Mouse (Mus musculus): ENCODE data around the gene Mief2. TPM values are rescaled to one million over a fixed set of nuclear protein-coding genes. Genes with fewer than 3 reads are reported as not detected.

Gene Mief2
- polyA plus RNA-seq, 1 experiment from 2014 or later: 16.9 TPM

DNA sequence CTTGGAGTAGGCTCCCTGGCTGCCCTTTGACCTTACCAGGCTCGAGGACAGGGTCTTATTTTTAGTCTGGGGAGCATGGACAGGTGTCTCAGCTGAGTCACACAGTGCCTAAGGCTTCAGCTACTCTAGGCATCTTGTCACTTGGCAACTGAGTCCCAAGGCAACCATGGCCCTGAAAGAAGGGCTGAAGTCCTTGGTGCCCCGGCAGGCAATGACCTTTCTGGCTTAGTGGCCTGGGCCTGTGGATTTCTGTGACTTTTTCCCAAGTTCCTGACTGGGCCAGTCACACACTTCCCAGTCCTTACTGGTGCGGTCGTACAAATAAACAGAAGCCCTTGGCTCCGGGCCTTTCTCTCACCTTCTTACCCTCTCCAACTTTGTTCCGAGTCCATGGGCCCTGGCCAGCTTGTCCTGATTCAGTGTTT, 1.0 kb downstream of the Mief2 start:
- Histone ChIP-seq H3K4me3 (peak overlapping the region; percentile 75), H3K4me1 (replicated peaks) (peaks cover 35% of the 10 kb centered on the region), H3K27ac (peak overlapping the region; percentile 90; the same call in 1 of the 2 replicates), H3K27me3 (ENCODE audit: insufficient read depth, poor library complexity, severe bottlenecking) (no peaks in the 10 kb centered on the region), H3K36me3 (peaks cover 50% of the 10 kb centered on the region), H3K9me3 (no peaks in the 10 kb centered on the region)
- WGBS: 76% methylated on average over 6 of the region's 6 CpGs
- no peak for DNase-seq (ENCODE audit: low spot score)

DNA sequence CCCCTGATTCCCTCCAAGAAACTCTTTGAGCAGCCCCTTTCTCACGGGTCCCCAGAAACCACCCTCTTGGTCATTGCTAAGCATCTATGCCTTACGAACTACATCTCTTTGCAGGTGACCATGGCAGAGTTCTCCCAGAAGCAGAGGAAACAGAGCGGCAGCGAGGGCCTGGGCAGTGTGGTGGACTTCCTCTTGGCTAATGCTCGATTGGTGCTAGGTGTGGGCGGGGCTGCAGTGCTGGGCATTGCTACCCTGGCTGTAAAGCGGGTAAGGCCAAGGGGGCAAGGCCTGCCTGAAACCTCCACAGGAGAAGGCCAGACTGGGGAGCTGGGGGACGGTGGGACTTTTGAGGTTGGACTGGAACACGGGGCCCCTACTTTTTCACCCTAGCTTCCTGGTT, 2.0 kb downstream of the Mief2 start:
- DNase-seq (ENCODE audit: low spot score): no peak
- H3K4me3 ChIP-seq: no peak overlapping the region
- H3K27ac ChIP-seq: no peak overlapping the region
- no peaks in the 10 kb centered on the region for H3K27me3 ChIP-seq (ENCODE audit: insufficient read depth, poor library complexity, severe bottlenecking)
- no peaks in the 10 kb centered on the region for H3K9me3 ChIP-seq
- peaks cover 35% of the 10 kb centered on the region for H3K4me1 ChIP-seq (replicated peaks)
- H3K36me3 ChIP-seq: peaks cover 42% of the 10 kb centered on the region
- WGBS: 84% methylated on average over 9 of the region's 9 CpGs

DNA sequence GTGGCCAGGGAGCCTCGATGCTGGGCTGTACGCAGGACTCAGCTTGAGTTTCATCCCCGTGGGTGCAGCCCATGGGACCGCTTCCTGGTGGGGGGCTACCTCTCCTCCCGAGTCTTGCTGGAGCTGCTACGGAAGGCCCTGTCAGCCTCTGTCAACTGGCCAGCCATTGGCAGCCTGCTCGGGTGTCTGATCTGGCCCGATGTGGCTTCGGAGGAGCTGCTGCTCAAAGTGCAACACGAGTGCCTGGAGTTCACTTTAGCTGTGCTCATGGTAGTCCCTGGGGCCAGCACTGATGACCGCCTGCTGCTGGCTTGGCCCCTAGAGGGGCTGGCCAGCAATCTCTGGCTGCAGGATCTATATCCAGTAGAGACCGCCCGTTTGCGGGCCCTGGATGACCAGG, 3.1 kb downstream of the Mief2 start:
- no peaks in the 10 kb centered on the region for H3K9me3 ChIP-seq
- H3K4me3 ChIP-seq: no peak overlapping the region
- peaks cover 41% of the 10 kb centered on the region for H3K36me3 ChIP-seq
- no peak for DNase-seq (ENCODE audit: low spot score)
- H3K27me3 ChIP-seq (ENCODE audit: insufficient read depth, poor library complexity, severe bottlenecking): no peaks in the 10 kb centered on the region
- H3K27ac ChIP-seq: no peak overlapping the region
- 92% methylated on average over 14 of the region's 14 CpGs for WGBS
- H3K4me1 ChIP-seq (replicated peaks): peaks cover 31% of the 10 kb centered on the region

- no peaks in the 10 kb centered on the region for H3K27me3 ChIP-seq (ENCODE audit: insufficient read depth, poor library complexity, severe bottlenecking)
- no peak overlapping the region for H3K27ac ChIP-seq
- WGBS: 85% methylated on average over 2 of the region's 2 CpGs
- H3K4me1 ChIP-seq (replicated peaks): peaks cover 5% of the 10 kb centered on the region
- no peak overlapping the region for H3K4me3 ChIP-seq
- H3K36me3 ChIP-seq: peaks cover 59% of the 10 kb centered on the region
- DNase-seq (ENCODE audit: low spot score): no peak
- H3K9me3 ChIP-seq: no peaks in the 10 kb centered on the region
These were observed 6.0 kb downstream of the Mief2 start for GRCm38 (mm10) chr11:60734206-60734605.

- Histone ChIP-seq H3K27ac (no peak overlapping the region), H3K4me1 (replicated peaks) (no peaks in the 10 kb centered on the region), H3K4me3 (no peak overlapping the region), H3K36me3 (peaks cover 68% of the 10 kb centered on the region), H3K27me3 (ENCODE audit: insufficient read depth, poor library complexity, severe bottlenecking) (no peaks in the 10 kb centered on the region), H3K9me3 (no peaks in the 10 kb centered on the region)
- no peak for DNase-seq (ENCODE audit: low spot score)
- WGBS: 79% methylated on average over 5 of the region's 5 CpGs
These were observed 7.0 kb downstream of the Mief2 start for GRCm38 (mm10) chr11:60735191-60735590.

GRCm38 (mm10) chr11:60736491-60736890, 8.3 kb downstream of the Mief2 start:
- H3K4me3 ChIP-seq: no peak overlapping the region
- no peak overlapping the region for H3K27ac ChIP-seq
- no peaks in the 10 kb centered on the region for H3K4me1 ChIP-seq (replicated peaks)
- no peaks in the 10 kb centered on the region for H3K27me3 ChIP-seq (ENCODE audit: insufficient read depth, poor library complexity, severe bottlenecking)
- no peaks in the 10 kb centered on the region for H3K9me3 ChIP-seq
- WGBS: 76% methylated on average over 3 of the region's 3 CpGs
- no peak for DNase-seq (ENCODE audit: low spot score)
- peaks cover 68% of the 10 kb centered on the region for H3K36me3 ChIP-seq

- no peak for DNase-seq (ENCODE audit: low spot score)
- H3K4me3 ChIP-seq: no peak overlapping the region
- no peaks in the 10 kb centered on the region for H3K4me1 ChIP-seq (replicated peaks)
- peaks cover 69% of the 10 kb centered on the region for H3K36me3 ChIP-seq
- no peaks in the 10 kb centered on the region for H3K9me3 ChIP-seq
- H3K27me3 ChIP-seq (ENCODE audit: insufficient read depth, poor library complexity, severe bottlenecking): no peaks in the 10 kb centered on the region
- H3K27ac ChIP-seq: no peak overlapping the region
These were observed 9.3 kb downstream of the Mief2 start for GRCm38 (mm10) chr11:60737450-60737849.

DNA sequence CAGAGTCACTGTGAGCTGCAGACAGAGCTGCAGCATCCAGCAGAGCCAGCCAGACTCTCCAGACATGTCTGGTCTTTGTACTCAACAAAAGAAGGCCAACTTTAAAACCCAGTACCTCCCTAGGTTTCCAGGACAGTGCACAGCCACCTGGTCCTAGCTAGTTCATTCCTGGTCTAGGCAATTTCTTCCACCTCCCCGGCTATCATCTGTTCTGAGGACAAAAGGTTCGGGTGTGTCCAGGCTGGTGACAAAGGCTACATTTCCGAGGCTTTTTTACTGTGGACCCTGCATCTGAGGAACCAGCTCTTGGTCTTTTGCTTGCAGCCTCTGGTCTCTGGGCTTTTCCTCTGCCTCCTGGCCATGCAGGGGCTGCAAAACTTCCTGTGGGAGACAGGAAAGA, 12.1 kb downstream of the Mief2 start:
- Histone ChIP-seq H3K9me3 (no peaks in the 10 kb centered on the region), H3K4me1 (replicated peaks) (no peaks in the 10 kb centered on the region), H3K27ac (no peak overlapping the region), H3K27me3 (ENCODE audit: insufficient read depth, poor library complexity, severe bottlenecking) (no peaks in the 10 kb centered on the region), H3K36me3 (peaks cover 79% of the 10 kb centered on the region), H3K4me3 (no peak overlapping the region)
- no peak for DNase-seq (ENCODE audit: low spot score)
- 89% methylated on average over 3 of the region's 3 CpGs for WGBS

DNA sequence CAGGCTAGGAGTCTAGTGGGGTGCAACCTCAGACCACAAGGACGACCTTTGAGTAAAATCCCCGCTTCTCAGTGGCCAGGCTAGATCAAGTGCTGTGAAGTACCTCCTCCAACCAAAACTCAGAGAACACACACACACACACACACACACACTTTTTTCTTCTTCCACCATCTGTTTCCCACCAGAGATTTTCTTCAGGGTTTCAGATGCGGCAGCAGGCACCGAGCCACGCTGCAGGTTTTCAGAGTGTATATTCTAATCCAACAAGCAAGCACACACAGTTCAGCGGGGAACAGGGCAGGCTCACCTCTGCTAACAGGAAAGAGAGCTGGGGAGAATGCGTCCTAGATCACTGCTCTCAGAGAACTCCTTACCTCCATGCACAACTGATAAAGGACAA, 27.4 kb downstream of the Mief2 start:
- no peak for DNase-seq (ENCODE audit: low spot score)
- Histone ChIP-seq H3K4me1 (replicated peaks) (no peaks in the 10 kb centered on the region), H3K9me3 (no peaks in the 10 kb centered on the region), H3K4me3 (no peak overlapping the region), H3K36me3 (peaks cover 97% of the 10 kb centered on the region), H3K27me3 (ENCODE audit: insufficient read depth, poor library complexity, severe bottlenecking) (no peaks in the 10 kb centered on the region), H3K27ac (no peak overlapping the region)
- 94% methylated on average over 7 of the region's 7 CpGs for WGBS

- no peak for DNase-seq (ENCODE audit: low spot score)
- Histone ChIP-seq H3K4me1 (replicated peaks) (no peaks in the 10 kb centered on the region), H3K36me3 (peaks cover 78% of the 10 kb centered on the region), H3K4me3 (no peak overlapping the region), H3K27me3 (ENCODE audit: insufficient read depth, poor library complexity, severe bottlenecking) (no peaks in the 10 kb centered on the region), H3K27ac (no peak overlapping the region), H3K9me3 (peaks cover 4% of the 10 kb centered on the region; the same call in 1 of the 2 replicates)
- 91% methylated on average over 3 of the region's 3 CpGs for WGBS
These were observed 33.5 kb downstream of the Mief2 start for GRCm38 (mm10) chr11:60761681-60762080.

- H3K27me3 ChIP-seq (ENCODE audit: insufficient read depth, poor library complexity, severe bottlenecking): no peaks in the 10 kb centered on the region
- DNase-seq (ENCODE audit: low spot score): no peak
- no peak overlapping the region for H3K27ac ChIP-seq
- H3K36me3 ChIP-seq: peaks cover 28% of the 10 kb centered on the region
- no peaks in the 10 kb centered on the region for H3K4me1 ChIP-seq (replicated peaks)
- 91% methylated on average over 4 of the region's 4 CpGs for WGBS
- H3K4me3 ChIP-seq: no peak overlapping the region
- peaks cover 4% of the 10 kb centered on the region; the same call in 1 of the 2 replicates for H3K9me3 ChIP-seq
These were observed 38.8 kb downstream of the Mief2 start for GRCm38 (mm10) chr11:60766969-60767368.

GRCm38 (mm10) chr11:60769322-60769721, 41.1 kb downstream of the Mief2 start:
- Histone ChIP-seq H3K4me3 (no peak overlapping the region), H3K4me1 (replicated peaks) (0 out of 2 replicates have a peak, but pooled peaks cover 3% of the 10 kb centered on the region), H3K27ac (no peak overlapping the region), H3K36me3 (peaks cover 15% of the 10 kb centered on the region), H3K27me3 (ENCODE audit: insufficient read depth, poor library complexity, severe bottlenecking) (no peaks in the 10 kb centered on the region), H3K9me3 (peaks cover 4% of the 10 kb centered on the region; the same call in 1 of the 2 replicates)
- WGBS: 93% methylated on average over 2 of the region's 2 CpGs
- no peak for DNase-seq (ENCODE audit: low spot score)

- Histone ChIP-seq H3K27me3 (ENCODE audit: insufficient read depth, poor library complexity, severe bottlenecking) (no peaks in the 10 kb centered on the region), H3K27ac (no peak overlapping the region), H3K4me1 (replicated peaks) (peaks cover 13% of the 10 kb centered on the region), H3K4me3 (no peak overlapping the region), H3K9me3 (no peaks in the 10 kb centered on the region), H3K36me3 (peaks cover 7% of the 10 kb centered on the region; the same call in 1 of the 2 replicates)
- no peak for DNase-seq (ENCODE audit: low spot score)
- WGBS: 91% methylated on average over 3 of the region's 3 CpGs
These were observed 42.6 kb downstream of the Mief2 start for GRCm38 (mm10) chr11:60770776-60771175.

GRCm38 (mm10) chr11:60772161-60772560, 44.0 kb downstream of the Mief2 start:
- Histone ChIP-seq H3K36me3 (no peaks in the 10 kb centered on the region), H3K27ac (no peak overlapping the region), H3K9me3 (no peaks in the 10 kb centered on the region), H3K4me1 (replicated peaks) (peaks cover 21% of the 10 kb centered on the region), H3K27me3 (ENCODE audit: insufficient read depth, poor library complexity, severe bottlenecking) (no peaks in the 10 kb centered on the region), H3K4me3 (no peak overlapping the region)
- WGBS: 83% methylated on average over 4 of the region's 4 CpGs
- DNase-seq (ENCODE audit: low spot score): no peak

Data from hindbrain, embryonic 10.5 days (tissue).